16 mouse cellular contexts compared by ENCODE assay signal in genomic region chr4:41240916-41241315, GRCm38 (mm10).
"Had no signal": no experiment of that assay in that cellular context is flagged by ENCODE, and none has a peak within 500 bp of the region (broad histone marks: within the 10 kb centered on the region; RNA-seq: fewer than 3 reads in every experiment).

No protein-coding gene starts in this region.

- H3K27ac ChIP-seq: kidney, embryonic 15.5 days; left cerebral cortex, adult 2 months; liver, embryonic 13.5 days; lung, embryonic 15.5 days; midbrain, embryonic 10.5 days; midbrain, embryonic 13.5 days had no signal

- H3K9ac ChIP-seq: kidney, embryonic 15.5 days; liver, embryonic 13.5 days; lung, embryonic 15.5 days; midbrain, embryonic 13.5 days had no signal

- H3K4me1 ChIP-seq: kidney, embryonic 15.5 days; liver, embryonic 13.5 days; lung, embryonic 15.5 days; midbrain, embryonic 10.5 days; midbrain, embryonic 13.5 days had no signal

- H3K9me3 ChIP-seq: kidney, embryonic 15.5 days; liver, embryonic 13.5 days; lung, embryonic 15.5 days; megakaryocyte, embryonic 14.5 days; midbrain, embryonic 10.5 days; midbrain, embryonic 13.5 days had no signal

- DNase-seq: kidney, adult 18-20 months; kidney, postnatal 10 days; layer of hippocampus, postnatal 36 days; liver, embryonic 13.5 days; lung, postnatal 10 days; lung, postnatal 36 days; thymus, adult 18-20 months; thymus, postnatal 14 days had no signal

- H3K27me3 ChIP-seq: kidney, embryonic 15.5 days; liver, embryonic 13.5 days; lung, embryonic 15.5 days; megakaryocyte, embryonic 14.5 days; midbrain, embryonic 13.5 days had no signal

- ATAC-seq: midbrain, embryonic 13.5 days; midbrain, embryonic 16.5 days had no signal

- H3K4me3 ChIP-seq: kidney, embryonic 15.5 days; left cerebral cortex, adult 2 months; liver, embryonic 13.5 days; lung, embryonic 15.5 days; megakaryocyte, embryonic 14.5 days; midbrain, embryonic 10.5 days; midbrain, embryonic 13.5 days; myocyte had no signal

- H3K4me2 ChIP-seq: kidney, embryonic 15.5 days; liver, embryonic 13.5 days; lung, embryonic 15.5 days; midbrain, embryonic 13.5 days had no signal
